Mouse (Mus musculus): ENCODE results near the gene Pou2af1. TPM values are rescaled to one million over a fixed set of nuclear protein-coding genes. Genes with fewer than 3 reads are reported as not detected.

Pou2af1 gene
- total RNA-seq, 4 experiments from 2014 or later: not detected

- DNase-seq (ENCODE audit: low spot score in 2 of 2): no peak
Observed at GRCm38 (mm10) chr9:51225636-51226166, 12.2 kb downstream of the Pou2af1 start.

- DNase-seq (ENCODE audit: low spot score in 2 of 2): no peak
Observed at GRCm38 (mm10) chr9:51230701-51231389, 17.3 kb downstream of the Pou2af1 start.

GRCm38 (mm10) chr9:51232163-51232562, 18.7 kb downstream of the Pou2af1 start:
- no peak for DNase-seq (ENCODE audit: low spot score in 2 of 2)

GRCm38 (mm10) chr9:51238741-51239385, 25.4 kb downstream of the Pou2af1 start:
- DNase-seq (ENCODE audit: low spot score in 2 of 2): no peak

- DNase-seq (ENCODE audit: low spot score in 2 of 2): no peak
Observed at GRCm38 (mm10) chr9:51256780-51257502, 43.4 kb downstream of the Pou2af1 start.

GRCm38 (mm10) chr9:51258426-51258825, 44.9 kb downstream of the Pou2af1 start:
- no peak for DNase-seq (ENCODE audit: low spot score in 2 of 2)

GRCm38 (mm10) chr9:51268852-51269251, 55.3 kb downstream of the Pou2af1 start:
- DNase-seq (ENCODE audit: low spot score in 2 of 2): no peak

- no peak for DNase-seq (ENCODE audit: low spot score in 2 of 2)
Observed at GRCm38 (mm10) chr9:51271073-51271472, 57.6 kb downstream of the Pou2af1 start.

- DNase-seq (ENCODE audit: low spot score in 2 of 2): no peak
Observed at GRCm38 (mm10) chr9:51272102-51272501, 58.6 kb downstream of the Pou2af1 start.

- no peak for DNase-seq (ENCODE audit: low spot score in 2 of 2)
Observed at GRCm38 (mm10) chr9:51273581-51274154, 60.2 kb downstream of the Pou2af1 start.

- no peak for DNase-seq (ENCODE audit: low spot score in 2 of 2)
Observed at GRCm38 (mm10) chr9:51274678-51275077, 61.2 kb downstream of the Pou2af1 start.

- DNase-seq (ENCODE audit: low spot score in 2 of 2): no peak
Observed at GRCm38 (mm10) chr9:51277834-51278498, 64.5 kb downstream of the Pou2af1 start.

- peak; percentile 68 for DNase-seq (ENCODE audit: low spot score in 2 of 2)
Observed at GRCm38 (mm10) chr9:51278500-51279381, 65.2 kb downstream of the Pou2af1 start, which contains the start of gene Colca2. Gene Colca2, minus strand, starts transcription at chr9:51278569.

GRCm38 (mm10) chr9:51286079-51286478, 72.6 kb downstream of the Pou2af1 start:
- no peak for DNase-seq (ENCODE audit: low spot score in 2 of 2)

Other genes starting within 250 kb of the Pou2af1 start
- 10 to 100 TPM; 23.9 to 29.8 (median 27.2) TPM for gene Sik2, start 204.6 kb upstream of the Pou2af1 start, total RNA-seq (2022)
- gene Btg4, start 152.8 kb upstream of the Pou2af1 start, total RNA-seq (2022): not detected
- gene Layn, start 136.6 kb upstream of the Pou2af1 start, total RNA-seq (2022): 1 to 10 TPM in 2 of 4 experiments, under 1 TPM in 2; 0.48 to 1.6 (median 1.0) TPM
- not detected for gene 4833427G06Rik, start 111.6 kb upstream of the Pou2af1 start, total RNA-seq (2022)
- gene Gm32742, start 48.2 kb upstream of the Pou2af1 start, total RNA-seq (2022): not detected
- 1 to 10 TPM in 1 of 4 experiments, under 1 TPM in 2, not detected in 1; 0.24 to 1.1 (median 0.46) TPM for gene Colca2, start 64.9 kb downstream of the Pou2af1 start, total RNA-seq (2022)
- not detected for gene 1810046K07Rik, start 115.2 kb downstream of the Pou2af1 start, total RNA-seq (2022)